Mouse (Mus musculus) liver, embryonic 15.5 days (tissue): ENCODE measurements around the gene Shkbp1. TPM values are rescaled to one million over a fixed set of nuclear protein-coding genes. Genes with fewer than 3 reads are reported as not detected.

ENCODE experiments used
- ATAC-seq: fragments of 200-750 bp; cut with Nextera tagmentation; 2 replicates; pipeline ENCODE4 v1.8.0; 2017; ENCODE audit warnings: moderate number of reproducible peaks, mild to moderate bottlenecking, moderate library complexity; ENCODE audit not compliant: insufficient read depth
- H3K27ac ChIP-seq: fragments of 300-500 bp; sonication (generic); replicated peaks from 2 replicates; pipeline ENCODE4 v1.5.1; 2015; ENCODE audit warnings: mild to moderate bottlenecking, inconsistent platforms
- H3K27me3 ChIP-seq: fragments of 300-500 bp; sonication (generic); 2 replicates; pipeline ENCODE4 v1.6.1; 2015; ENCODE audit warnings: mild to moderate bottlenecking, inconsistent platforms
- H3K36me3 ChIP-seq: fragments of 300-500 bp; sonication (generic); replicated peaks from 2 replicates; pipeline ENCODE4 v1.6.1; 2015; ENCODE audit warnings: moderate library complexity, mild to moderate bottlenecking, inconsistent platforms
- H3K4me1 ChIP-seq: fragments of 300-500 bp; sonication (generic); replicated peaks from 2 replicates; pipeline ENCODE4 v1.6.1; 2015; ENCODE audit warnings: inconsistent platforms
- H3K4me2 ChIP-seq: fragments of 300-500 bp; sonication (generic); 2 replicates; pipeline ENCODE4 v1.6.1; 2015; ENCODE audit warnings: moderate library complexity, mild to moderate bottlenecking, inconsistent platforms
- H3K4me3 ChIP-seq: fragments of 300-500 bp; sonication (generic); replicated peaks from 2 replicates; pipeline ENCODE4 v1.5.1; 2015; ENCODE audit warnings: mild to moderate bottlenecking, inconsistent platforms
- H3K9ac ChIP-seq: fragments of 300-500 bp; sonication (generic); 2 replicates; pipeline ENCODE4 v1.6.1; 2015; ENCODE audit warnings: moderate library complexity, mild to moderate bottlenecking, inconsistent platforms
- H3K9me3 ChIP-seq: fragments of 300-500 bp; sonication (generic); replicated peaks from 2 replicates; pipeline ENCODE4 v1.6.1; 2016; ENCODE audit warnings: inconsistent platforms
- WGBS: fragments of 180-500 bp; shearing (Covaris S2); methylation state at CpG from one replicate; pipeline ENCODE4 v1.1.7; 2015; ENCODE audit warnings: mixed read lengths; ENCODE audit not compliant: insufficient replicate concordance; 5-methylcytosine and 5-hydroxymethylcytosine counted together
- polyA plus RNA-seq: library from polyadenylated mRNA; unstranded; fragments of >200 nt; fragmentation: Nextera tagmentation; extraction: Ambion mirVana; gene quantifications from 2 replicates; pipeline ENCODE4 v1.2.1, GENCODE M21; 2015

Gene Shkbp1
- polyA plus RNA-seq, 1 experiment from 2014 or later: 16.4 TPM

DNA sequence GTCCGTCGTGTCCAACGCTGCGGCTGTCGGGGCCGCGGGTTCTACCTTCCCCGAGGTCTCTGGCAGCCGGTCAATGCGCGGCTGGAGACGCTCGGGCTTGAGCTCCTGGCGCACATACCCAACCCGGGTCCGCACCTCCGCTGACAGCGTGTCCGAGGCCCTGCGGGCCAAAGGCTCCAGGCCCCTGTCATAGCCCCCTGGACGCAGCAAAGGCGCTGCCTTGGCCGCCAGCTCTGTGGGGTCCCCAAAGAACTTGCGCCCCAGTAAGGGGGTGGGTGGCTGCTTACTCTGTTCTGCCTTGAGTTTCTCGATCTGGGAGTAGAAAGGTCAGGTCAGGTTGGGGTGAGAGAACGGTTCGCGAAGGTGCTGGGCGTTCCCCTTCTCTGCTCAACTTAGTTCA lies 8.6 kb upstream of the Shkbp1 start:
- ATAC-seq: no peak
- Histone ChIP-seq H3K4me3 (no peak overlapping the region), H3K36me3 (no peaks in the 10 kb centered on the region), H3K27me3 (peaks cover 83% of the 10 kb centered on the region), H3K9me3 (no peaks in the 10 kb centered on the region), H3K9ac (no peak overlapping the region), H3K4me1 (peaks cover 32% of the 10 kb centered on the region), H3K4me2 (peak overlapping the region; percentile 18; the same call in 1 of the 2 replicates), H3K27ac (no peak overlapping the region)
- WGBS: 6% methylated on average over 29 of the region's 29 CpGs

DNA sequence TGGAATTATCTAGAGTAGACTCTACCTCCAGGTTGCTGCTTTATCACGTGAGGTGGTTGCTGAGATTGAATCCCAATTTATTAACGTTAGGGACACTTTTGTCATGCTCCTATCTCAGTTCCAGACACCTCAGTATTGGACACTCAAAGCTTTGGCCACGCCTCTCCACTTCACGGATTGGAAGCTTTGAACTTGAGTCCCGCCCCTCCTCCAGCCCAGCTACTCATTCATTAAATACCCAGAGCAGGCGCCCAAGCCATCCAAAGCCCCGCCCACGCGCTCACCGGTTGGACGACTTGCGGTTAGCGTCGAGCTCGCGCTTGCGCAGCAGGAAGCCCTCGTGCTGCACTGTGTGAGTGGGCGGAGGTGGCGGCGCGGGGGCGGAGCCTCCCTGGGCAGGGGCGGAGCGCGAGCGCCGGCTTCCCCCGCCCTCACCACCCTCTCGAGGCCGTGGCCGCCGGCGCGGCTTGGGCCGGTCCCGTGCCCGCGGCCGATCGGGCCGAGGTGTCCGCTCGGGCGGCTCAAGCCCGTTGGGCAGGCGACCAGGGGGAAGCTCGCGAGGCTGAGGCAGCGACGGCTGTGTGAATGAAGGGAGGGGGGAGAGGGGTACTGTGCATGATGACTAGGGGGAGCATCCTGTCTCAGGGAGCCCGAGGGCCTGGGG lies 5.6 kb upstream of the Shkbp1 start:
- Histone ChIP-seq H3K9ac (peak overlapping the region; percentile 43; the same call in 1 of the 2 replicates), H3K4me2 (peak overlapping the region; percentile 82), H3K4me1 (peaks cover 40% of the 10 kb centered on the region), H3K27ac (no peak overlapping the region), H3K9me3 (no peaks in the 10 kb centered on the region), H3K4me3 (peak overlapping the region; percentile 48), H3K36me3 (no peaks in the 10 kb centered on the region), H3K27me3 (peaks cover 70% of the 10 kb centered on the region)
- under 1% methylated on average over 52 of the region's 52 CpGs for WGBS
- ATAC-seq: peak; percentile 89

DNA sequence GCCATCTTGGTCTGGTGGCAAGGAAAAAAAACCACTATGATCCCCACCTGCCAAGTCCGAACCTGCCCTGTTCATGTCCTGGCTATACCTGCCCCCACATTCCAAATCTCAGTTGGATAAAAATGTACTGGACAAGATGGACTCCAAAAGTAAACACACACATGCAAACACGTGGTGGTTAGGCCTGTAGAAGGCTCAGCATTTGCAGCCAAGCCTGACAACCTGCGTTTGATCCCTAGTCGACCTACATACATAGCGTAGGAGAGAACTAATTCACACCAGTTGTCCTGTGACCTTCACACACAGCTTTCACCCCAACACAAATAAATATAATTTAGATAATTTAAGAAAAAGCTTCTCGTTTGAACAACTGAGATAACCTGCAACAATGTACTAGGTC lies 4.9 kb upstream of the Shkbp1 start:
- H3K36me3 ChIP-seq: no peaks in the 10 kb centered on the region
- peak overlapping the region; percentile 82 for H3K4me2 ChIP-seq
- no peak overlapping the region for H3K9ac ChIP-seq
- H3K9me3 ChIP-seq: no peaks in the 10 kb centered on the region
- H3K4me3 ChIP-seq: no peak overlapping the region
- H3K27ac ChIP-seq: no peak overlapping the region
- peaks cover 64% of the 10 kb centered on the region for H3K27me3 ChIP-seq
- 48% methylated on average over 6 of the region's 6 CpGs for WGBS
- ATAC-seq: no peak
- H3K4me1 ChIP-seq: peaks cover 43% of the 10 kb centered on the region

DNA sequence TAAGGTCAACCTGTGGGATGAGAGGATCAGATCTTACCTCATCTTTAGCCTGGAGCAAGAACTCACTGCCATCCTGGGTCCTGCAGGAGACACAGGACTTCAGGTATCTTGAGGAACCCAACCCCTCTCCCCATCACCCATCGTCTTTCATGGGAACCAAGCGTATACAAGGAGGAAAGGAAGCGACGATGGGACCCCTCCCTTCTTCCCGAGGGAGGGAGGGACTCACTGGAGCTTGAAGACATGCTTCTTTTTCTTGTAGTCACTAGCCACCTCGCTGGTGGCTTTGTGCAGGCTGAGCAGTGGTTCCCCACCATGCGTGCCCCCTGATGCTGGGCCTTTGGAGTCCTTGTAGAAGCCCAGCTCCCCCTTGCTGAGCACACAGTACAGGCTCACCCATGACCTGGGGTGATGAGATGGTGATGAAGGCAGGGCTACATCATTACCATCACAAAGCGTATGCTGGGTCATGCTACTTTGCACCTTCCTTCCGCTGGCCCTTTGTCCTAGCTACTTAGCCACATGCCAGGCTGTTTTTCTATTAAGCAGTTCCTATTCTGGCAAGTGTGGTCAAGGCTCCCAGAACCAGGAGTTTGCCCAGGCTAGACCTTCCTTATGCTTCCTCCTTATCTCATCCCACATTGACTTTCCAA lies 4.0 kb upstream of the Shkbp1 start:
- ATAC-seq: no peak
- Histone ChIP-seq H3K4me2 (no peak overlapping the region), H3K27ac (no peak overlapping the region), H3K9ac (no peak overlapping the region), H3K36me3 (no peaks in the 10 kb centered on the region), H3K27me3 (peaks cover 55% of the 10 kb centered on the region), H3K4me3 (no peak overlapping the region), H3K4me1 (peaks cover 52% of the 10 kb centered on the region), H3K9me3 (no peaks in the 10 kb centered on the region)
- 75% methylated on average over 9 of the region's 9 CpGs for WGBS

DNA sequence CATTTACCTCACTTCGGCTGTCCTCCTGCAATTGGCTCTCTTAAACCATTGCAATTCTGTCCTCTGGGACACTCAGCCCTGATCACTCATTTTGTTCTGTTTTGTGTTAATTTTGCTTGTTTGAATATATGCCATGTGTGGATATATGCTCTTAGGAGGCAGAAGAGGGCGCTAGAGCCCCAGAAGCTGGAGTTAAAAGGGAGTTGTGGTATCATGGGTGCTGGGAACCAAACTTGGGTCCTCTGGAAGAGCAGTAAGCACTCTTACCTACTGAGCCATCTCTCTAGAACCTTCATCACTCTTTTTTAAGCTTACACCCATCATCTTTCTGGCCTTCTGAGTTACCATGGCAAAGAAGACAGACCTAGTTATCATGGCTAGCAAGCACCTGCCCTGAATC lies 3.3 kb upstream of the Shkbp1 start:
- Histone ChIP-seq H3K27me3 (peaks cover 48% of the 10 kb centered on the region), H3K4me3 (no peak overlapping the region), H3K9ac (no peak overlapping the region), H3K4me2 (no peak overlapping the region), H3K36me3 (no peaks in the 10 kb centered on the region), H3K9me3 (no peaks in the 10 kb centered on the region), H3K4me1 (peaks cover 56% of the 10 kb centered on the region), H3K27ac (no peak overlapping the region)
- WGBS: 64% methylated on average over 2 of the region's 2 CpGs
- ATAC-seq: no peak

DNA sequence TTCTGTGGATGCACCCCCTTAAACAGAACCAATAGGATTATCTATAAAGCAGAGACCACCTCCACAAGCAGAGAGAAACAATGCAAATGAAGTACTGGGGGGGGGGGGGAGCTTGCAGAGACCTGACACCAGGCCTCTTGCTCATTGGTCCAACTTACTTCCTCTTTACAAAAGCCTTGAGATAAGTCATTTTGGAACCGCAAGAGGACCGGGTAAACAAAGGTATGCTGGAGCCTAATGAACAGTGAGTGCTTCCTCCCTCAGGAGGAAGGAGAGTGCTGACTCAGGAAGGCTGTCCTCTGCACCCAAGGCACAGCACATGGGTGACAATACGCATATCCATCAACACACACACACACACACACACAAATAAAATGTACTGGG lies 1.8 kb upstream of the Shkbp1 start:
- Histone ChIP-seq H3K9ac (no peak overlapping the region), H3K4me3 (peak overlapping the region; percentile 83), H3K4me1 (peaks cover 57% of the 10 kb centered on the region), H3K9me3 (no peaks in the 10 kb centered on the region), H3K27ac (peak overlapping the region; percentile 80), H3K4me2 (peak overlapping the region; percentile 90), H3K27me3 (peaks cover 32% of the 10 kb centered on the region), H3K36me3 (0 out of 2 replicates have a peak, but pooled peaks cover 8% of the 10 kb centered on the region)
- ATAC-seq: no peak
- 3% methylated on average over 3 of the region's 3 CpGs for WGBS

DNA sequence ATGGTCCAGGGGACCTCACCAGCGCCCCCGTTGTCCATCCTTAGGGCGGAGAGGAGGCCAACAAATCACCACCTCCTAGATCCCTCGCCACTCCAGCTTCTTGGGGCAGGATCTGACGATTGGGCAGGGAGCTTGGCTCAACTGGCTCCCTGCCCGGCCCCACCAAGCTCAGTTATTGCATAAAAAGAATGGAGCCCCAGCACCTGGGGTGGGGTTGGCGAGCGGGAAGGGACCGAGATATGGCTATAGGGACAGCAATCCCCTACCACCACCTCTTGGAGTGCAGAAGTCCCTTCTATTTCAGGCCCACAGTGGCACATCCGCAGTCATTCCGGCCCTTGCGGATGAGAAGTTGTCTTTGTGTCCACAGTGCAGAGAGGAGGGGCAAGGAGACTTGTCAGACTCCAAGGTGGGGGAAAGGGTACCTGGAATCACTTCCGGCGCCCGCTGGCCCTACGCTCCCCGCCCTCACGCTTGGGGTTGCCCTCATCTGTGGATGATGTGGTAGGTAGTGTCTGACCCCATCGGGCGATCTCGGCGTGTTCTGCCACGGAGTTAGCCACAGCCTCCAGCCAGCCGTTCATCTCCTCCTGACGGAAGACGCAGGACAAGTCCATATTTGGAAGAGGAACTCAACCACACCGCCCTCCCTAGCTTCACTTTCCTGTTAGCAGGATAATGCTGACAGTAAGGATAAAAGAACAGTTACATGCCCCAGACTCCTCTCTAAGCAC lies 1.2 kb upstream of the Shkbp1 start, which contains the start of gene Gm20479:
Gm20479 (minus strand) TSS at position 559 of the 734 bp plus-strand sequence.
- WGBS: 4% methylated on average over 27 of the region's 27 CpGs
- Histone ChIP-seq H3K4me3 (peak within 1 kb of the TSS; percentile 83), H3K4me1 (peaks cover 58% of the 10 kb centered on the region), H3K36me3 (peaks cover 11% of the 10 kb centered on the region; the same call in 1 of the 2 replicates), H3K27ac (peak within 1 kb of the TSS; percentile 80), H3K9ac (peak within 1 kb of the TSS; percentile 65), H3K9me3 (no peaks in the 10 kb centered on the region), H3K27me3 (peaks cover 27% of the 10 kb centered on the region), H3K4me2 (peak within 1 kb of the TSS; percentile 90)
- ATAC-seq: no peak

DNA sequence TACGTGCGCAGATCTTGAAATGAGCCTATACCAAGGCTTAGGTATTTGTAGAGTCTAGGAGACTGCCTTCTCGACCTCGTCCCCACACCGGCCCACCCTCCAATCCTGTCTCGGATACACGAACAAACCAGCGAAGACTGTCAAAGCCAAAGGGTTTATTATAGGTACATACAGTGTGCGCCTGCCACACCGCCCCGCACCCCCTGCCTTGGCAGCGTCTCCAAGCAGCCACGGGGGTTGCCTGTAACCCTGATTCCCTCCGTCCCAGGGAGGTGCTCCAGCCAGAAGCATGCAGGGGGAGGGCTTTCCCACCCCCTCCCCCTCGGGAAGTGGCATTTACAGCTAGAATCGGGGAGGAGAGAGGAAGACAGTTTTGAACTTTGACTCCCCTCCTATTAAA lies 429 bp upstream of the Shkbp1 start:
- Histone ChIP-seq H3K27me3 (peaks cover 21% of the 10 kb centered on the region), H3K9ac (peak overlapping the region; percentile 65), H3K9me3 (no peaks in the 10 kb centered on the region), H3K4me3 (peak overlapping the region; percentile 83), H3K4me1 (peaks cover 51% of the 10 kb centered on the region), H3K36me3 (peaks cover 11% of the 10 kb centered on the region; the same call in 1 of the 2 replicates), H3K27ac (peak overlapping the region; percentile 80), H3K4me2 (peak overlapping the region; percentile 90)
- 1% methylated on average over 16 of the region's 16 CpGs for WGBS
- ATAC-seq: peak; percentile 16

DNA sequence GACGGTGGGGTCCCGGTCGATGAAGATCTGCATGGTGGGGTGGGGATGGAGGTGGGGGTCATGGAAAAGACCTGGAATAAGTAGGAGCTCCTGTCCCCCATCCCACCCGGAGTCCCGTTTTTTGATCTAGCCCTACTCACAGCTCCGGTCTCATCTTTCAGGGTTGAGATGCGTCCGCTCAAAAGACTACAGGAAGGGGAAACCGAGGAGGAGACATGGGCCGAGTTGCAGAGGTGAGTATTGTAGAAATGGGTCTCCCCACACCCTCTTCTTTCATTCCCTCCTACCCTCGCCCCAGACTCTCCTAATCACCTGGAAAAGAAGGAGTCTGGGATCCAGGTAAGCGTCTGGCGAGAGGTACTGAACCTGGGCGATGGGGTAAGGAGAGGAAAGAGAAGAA lies 558 bp downstream of the Shkbp1 start:
- Histone ChIP-seq H3K9me3 (no peaks in the 10 kb centered on the region), H3K4me2 (peak overlapping the region; percentile 90), H3K27me3 (peaks cover 21% of the 10 kb centered on the region), H3K36me3 (peaks cover 16% of the 10 kb centered on the region), H3K4me1 (peaks cover 44% of the 10 kb centered on the region), H3K9ac (peak overlapping the region; percentile 65), H3K27ac (peak overlapping the region; percentile 80), H3K4me3 (peak overlapping the region; percentile 83)
- WGBS: 9% methylated on average over 14 of the region's 14 CpGs
- no peak for ATAC-seq

DNA sequence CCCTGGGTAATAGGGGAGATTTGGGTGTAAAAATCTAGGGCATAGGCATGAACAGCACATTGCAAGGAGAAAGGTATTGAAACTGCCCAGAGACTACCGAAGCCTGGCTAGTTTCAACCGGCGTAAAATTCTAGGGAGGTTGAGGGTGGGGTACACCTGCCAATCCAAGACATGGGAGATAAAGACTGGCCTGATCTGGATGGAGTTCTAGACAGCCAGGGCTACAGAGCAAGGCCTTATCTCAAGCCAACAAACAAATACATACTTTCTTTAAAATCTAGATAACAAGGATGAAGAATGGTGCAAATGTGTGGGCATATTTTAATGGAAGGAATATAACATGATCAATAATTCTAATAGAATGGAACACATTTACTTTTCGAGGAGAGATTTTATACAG lies 1.0 kb downstream of the Shkbp1 start:
- Histone ChIP-seq H3K4me2 (peak overlapping the region; percentile 90), H3K9ac (0 out of 2 replicates have a peak overlapping the region, but pooled peaks have one; percentile 7), H3K4me3 (peak overlapping the region; percentile 83), H3K4me1 (peaks cover 44% of the 10 kb centered on the region), H3K9me3 (no peaks in the 10 kb centered on the region), H3K27ac (peak overlapping the region; percentile 80), H3K27me3 (peaks cover 19% of the 10 kb centered on the region), H3K36me3 (peaks cover 18% of the 10 kb centered on the region)
- WGBS: 18% methylated on average over 4 of the region's 4 CpGs
- peak; percentile 53 for ATAC-seq

DNA sequence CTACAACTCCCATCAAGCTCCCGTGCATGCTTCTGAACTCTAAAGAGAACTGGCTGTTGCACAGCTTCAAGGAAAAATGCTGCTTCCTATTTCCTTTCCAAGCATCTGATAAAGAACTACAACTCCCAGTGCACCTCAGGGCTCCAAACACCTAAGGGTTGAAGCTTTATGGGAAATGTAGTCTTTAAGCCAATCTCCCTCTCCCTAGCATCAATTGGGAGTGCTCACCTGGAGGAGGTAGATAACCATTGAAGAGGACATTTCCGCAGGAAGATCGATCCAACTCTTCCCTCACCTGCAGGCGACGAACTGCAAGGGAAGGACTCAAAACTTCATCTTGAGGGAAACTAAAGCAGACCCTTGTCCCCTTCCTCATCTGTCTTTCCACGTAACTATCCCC lies 1.7 kb downstream of the Shkbp1 start:
- WGBS: 29% methylated on average over 6 of the region's 6 CpGs
- peak overlapping the region; percentile 83 for H3K4me3 ChIP-seq
- peak overlapping the region; percentile 90 for H3K4me2 ChIP-seq
- peak overlapping the region; percentile 80 for H3K27ac ChIP-seq
- peaks cover 17% of the 10 kb centered on the region for H3K27me3 ChIP-seq
- no peak for ATAC-seq
- no peaks in the 10 kb centered on the region for H3K9me3 ChIP-seq
- H3K9ac ChIP-seq: 0 out of 2 replicates have a peak overlapping the region, but pooled peaks have one; percentile 7
- peaks cover 44% of the 10 kb centered on the region for H3K4me1 ChIP-seq
- peaks cover 18% of the 10 kb centered on the region for H3K36me3 ChIP-seq
